Mouse (Mus musculus) spleen, adult 2 months (tissue): ENCODE measurements around the gene BC048679.

Experiments
- CTCF ChIP-seq: fragments of 200-500 bp; IDR thresholded peaks from 2 replicates; pipeline ENCODE4 v1.5.1; 2011; ENCODE audit warnings: mild to moderate bottlenecking, inconsistent platforms; ENCODE audit not compliant: insufficient read depth, insufficient read length, insufficient replicate concordance; ENCODE audit errors: extremely low read depth
- POLR2A ChIP-seq: fragments of 200-500 bp; IDR thresholded peaks from 2 replicates; pipeline ENCODE4 v1.6.1; 2011; ENCODE audit warnings: low read depth, low read length, inconsistent platforms

- no peak for TF ChIP-seq CTCF
- no peak for TF ChIP-seq POLR2A
Measured at GRCm38 (mm10) chr7:81514906-81515590, 17.0 kb upstream of the BC048679 start.
